Mouse (Mus musculus) fat pad, adult 2 months (tissue): Measurements from ENCODE around the gene Pus3.
"Not testable (repeated sequence)": the region's sequence is repeated elsewhere in the genome, so short reads cannot be mapped to it uniquely, and the experiment has no call there.

Experiments
- DNase-seq: peaks from one replicate; pipeline ENCODE4 v3.0.0-alpha.2; 2011; ENCODE audit warnings: low read depth, low spot score; ENCODE audit errors: extremely low read depth

Gene Pus3

DNA sequence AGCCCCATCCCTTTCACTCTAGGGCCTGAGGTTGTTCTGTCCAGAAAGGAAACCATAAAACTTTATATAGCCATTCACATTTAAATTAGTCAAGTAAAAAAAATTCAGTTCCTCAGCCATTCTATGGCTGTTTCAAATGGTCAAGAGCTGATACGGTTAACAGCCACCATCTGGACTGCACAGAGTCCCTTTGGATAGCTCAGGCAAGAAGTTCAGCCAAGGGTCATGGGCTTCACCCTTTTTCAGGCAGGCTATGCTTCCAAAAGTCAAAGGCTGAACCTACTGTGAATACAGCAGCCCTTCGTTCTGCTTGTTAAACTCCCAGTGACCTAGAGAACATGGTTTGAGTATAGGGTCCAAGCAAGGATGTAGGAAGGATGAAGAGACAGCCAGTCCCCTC is 13.7 kb upstream of the Pus3 start:
- DNase-seq = no peak

DNA sequence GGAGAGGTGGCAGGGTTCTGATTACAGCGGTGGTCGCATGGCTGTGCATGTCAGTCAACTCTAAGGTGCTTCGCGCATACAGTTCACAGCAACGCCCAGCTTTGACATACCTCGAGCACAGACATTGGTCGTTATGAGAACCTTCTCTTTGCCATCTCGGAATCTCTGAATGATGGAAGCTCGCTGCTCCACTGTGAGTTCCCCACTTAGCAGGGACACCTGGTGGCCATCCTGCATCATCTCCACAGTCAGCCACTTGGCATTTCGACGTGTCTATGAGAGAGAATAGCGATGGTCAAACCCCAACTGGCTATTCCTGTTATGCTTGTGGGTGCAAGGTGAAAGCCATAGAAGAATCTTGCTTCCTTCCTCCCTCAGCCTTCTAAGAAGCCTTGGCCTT is 12.7 kb upstream of the Pus3 start:
- DNase-seq = no peak

DNA sequence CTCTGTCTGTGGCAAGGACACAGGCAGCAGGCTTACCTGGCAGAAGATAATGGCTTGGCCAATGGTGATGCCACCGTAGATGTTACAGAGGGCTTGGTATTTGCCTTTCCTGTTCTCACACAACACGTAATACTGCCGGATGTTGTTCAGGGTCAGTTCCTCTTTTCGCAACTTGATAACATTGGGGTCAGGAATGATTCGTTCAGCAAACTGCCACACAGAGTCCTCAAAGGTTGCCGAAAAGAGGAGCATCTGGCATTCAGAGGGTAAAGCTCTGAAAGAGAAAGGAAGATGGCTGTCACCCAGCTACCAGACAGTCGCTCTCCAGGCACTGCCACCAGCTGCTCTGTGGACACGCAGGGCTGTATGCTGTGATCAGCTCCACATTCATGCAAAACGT is 11.7 kb upstream of the Pus3 start:
- DNase-seq = no peak

DNA sequence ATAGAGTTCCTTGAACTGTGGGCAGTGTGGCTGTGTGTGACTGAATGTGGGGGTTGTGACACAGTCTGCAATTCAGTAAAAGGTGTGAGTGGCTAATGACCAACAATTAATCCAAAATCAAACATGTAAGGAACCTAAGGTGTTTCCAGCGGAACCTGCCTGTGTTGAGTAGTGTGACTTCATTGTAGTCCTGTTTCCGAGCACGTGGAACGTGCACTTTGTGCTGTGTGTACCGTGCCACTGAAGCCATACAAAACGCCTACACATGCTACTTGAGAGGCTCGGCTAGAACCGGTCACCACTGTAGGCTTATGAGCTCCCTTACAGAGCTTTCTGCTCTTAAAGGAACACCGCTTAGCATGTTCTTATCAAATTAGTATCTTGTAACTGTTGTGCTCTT is 9.9 kb upstream of the Pus3 start:
- no peak for DNase-seq

DNA sequence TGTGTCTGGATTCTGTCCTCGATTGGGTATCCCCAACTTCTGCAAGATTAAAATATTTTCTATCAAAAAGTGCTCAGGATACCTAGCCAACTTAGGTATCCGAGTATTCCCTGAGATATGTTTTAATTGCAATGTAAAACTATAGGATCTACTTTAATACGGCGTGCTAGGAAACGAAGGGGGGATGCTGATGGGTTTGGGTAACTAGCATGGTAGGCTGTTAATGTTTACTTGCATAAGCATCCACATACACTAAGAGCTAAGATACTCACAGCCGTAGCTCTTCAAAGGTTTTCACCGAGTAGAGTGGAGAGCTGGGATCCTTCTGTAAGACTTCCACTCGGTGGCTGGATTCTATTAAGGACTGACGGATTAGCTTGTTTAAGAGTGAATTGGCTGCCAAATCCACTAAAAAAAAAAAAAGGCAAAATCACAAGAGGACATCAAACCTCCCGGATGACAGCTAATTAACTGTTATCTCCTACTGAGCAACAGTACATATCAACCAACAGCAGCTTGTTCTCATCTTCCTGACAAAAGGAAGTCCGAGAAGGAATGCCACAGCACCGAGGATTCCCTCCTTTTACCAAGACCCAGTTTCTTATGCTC is 1.8 kb upstream of the Pus3 start:
- DNase-seq = no peak

DNA sequence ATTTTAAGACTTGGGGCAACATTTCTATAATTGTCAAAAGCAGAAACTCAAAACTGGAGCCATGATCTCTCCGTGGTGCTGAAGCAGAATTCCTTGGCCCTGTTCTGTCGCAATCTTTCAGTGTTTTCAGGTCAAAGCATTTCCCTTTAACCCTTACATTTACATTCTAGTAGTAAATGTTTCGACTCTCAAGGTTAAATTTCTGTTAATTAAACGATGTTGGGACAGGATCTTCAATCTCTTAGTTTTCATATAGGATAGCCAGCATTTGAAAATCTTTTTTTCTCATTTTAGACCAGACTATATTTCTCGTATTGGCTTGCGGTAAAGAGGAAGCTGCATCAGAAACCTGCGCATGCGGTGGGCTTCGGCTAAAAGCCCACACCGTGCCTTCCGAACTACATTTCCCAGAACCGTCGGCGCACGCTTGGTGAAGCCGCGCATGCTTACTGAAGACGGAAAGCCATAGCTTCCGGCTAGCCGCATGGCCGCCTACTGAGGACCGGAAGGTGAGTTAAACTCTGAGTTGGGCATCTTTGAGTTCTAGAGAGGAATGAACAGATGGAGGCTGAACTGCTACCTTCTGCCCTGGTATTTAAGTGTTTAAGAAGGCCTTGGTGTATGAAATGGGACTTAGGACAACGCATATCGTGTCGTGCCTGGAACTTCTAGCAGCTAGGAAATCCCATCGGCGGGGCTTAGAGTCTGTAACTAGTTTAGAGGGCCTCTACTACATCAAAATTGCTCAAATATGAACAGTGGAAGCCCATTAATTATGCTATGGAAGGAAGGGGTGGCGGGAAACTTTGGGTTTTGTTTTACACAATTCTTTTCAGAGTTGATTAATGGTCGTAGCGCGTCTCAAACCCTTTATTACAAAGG is 855 bp downstream of the Pus3 start:
- no peak for DNase-seq

DNA sequence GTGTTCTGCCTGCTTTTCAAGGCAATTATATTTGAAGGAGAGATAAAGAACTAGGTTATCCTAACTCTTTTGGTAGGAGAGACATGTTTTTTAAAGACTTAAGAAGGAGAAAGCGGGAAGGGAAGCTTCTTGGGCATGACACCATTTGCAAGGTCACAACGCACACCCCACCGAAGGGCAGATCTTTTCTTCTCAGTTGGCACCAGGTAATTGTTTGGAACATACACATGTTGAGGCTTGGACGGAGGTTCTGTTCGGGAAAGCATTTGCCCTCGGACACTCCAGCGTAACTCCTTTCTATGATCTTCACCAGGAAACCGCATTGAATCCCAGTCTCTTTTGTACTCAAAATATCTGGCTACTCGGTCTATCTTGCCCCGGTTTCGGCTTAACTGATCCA is 2.7 kb downstream of the Pus3 start:
- no peak for DNase-seq

DNA sequence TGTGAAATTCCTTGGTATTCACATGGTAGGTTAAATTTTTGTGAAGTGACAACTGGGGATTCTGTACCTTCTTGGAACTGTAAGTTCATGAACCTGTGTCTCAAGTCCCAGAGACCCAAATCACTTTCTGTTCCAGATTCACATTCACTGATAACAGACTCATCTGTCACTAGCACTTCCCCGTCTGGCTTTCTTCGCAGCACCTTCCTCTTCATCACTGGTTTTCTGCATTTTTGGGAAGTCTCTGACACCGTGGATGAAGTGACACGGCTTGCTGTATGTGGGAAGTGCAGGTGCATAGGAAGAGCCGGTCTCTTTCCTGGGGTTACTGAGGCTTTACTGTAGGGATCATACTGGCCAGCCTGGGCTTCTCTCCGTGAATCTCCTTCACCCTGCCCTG is 3.2 kb downstream of the Pus3 start:
- DNase-seq = no peak

DNA sequence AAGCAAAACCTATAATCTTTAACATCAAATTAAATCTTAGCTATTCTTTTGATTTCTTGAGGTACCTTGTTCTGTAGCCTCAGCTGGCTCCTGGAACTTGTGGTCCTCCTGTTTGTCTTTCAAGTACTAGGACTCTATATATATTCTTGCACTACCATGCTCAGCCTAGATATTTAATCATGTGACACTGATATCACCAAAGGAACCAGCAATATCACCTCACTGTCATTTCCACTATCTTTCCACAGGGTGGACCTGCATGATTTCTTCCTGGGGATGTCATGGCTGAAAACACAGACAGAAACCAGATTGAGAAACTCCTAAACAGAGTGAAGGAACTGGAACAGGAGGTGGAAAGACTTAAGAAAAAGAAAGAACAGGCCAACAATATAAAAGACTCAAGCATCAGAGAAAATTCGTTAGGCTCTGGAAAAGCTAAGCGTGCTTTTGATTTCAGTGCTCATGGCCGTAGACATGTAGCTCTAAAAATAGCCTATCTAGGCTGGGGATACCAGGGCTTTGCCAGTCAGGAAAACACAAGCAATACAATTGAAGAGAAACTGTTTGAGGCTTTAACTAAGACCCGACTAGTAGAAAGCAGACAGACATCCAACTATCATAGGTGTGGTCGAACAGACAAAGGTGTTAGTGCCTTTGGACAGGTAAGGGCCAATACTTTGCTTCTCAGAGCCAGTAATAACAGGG is 6.3 kb downstream of the Pus3 start:
- DNase-seq = no peak

DNA sequence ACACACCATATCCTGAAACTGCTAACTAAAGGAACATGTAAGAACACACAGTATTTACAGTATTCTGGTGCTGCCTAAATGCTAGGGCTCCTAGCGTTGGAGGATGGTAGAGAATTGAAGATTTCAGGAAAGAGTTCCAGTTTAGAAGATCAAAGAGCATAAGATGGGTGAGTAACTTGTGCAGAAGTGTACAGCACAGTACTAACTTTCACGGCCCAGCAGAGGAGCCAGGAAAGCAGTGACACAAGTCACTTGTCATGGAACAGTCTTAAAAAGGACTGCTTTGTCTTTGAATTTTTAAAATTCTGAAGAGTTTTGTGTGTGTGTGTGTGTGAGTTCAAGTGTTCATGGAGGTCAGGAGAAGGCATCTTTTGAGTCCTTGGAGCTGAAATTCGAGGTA is 9.6 kb downstream of the Pus3 start:
- DNase-seq = no peak

DNA sequence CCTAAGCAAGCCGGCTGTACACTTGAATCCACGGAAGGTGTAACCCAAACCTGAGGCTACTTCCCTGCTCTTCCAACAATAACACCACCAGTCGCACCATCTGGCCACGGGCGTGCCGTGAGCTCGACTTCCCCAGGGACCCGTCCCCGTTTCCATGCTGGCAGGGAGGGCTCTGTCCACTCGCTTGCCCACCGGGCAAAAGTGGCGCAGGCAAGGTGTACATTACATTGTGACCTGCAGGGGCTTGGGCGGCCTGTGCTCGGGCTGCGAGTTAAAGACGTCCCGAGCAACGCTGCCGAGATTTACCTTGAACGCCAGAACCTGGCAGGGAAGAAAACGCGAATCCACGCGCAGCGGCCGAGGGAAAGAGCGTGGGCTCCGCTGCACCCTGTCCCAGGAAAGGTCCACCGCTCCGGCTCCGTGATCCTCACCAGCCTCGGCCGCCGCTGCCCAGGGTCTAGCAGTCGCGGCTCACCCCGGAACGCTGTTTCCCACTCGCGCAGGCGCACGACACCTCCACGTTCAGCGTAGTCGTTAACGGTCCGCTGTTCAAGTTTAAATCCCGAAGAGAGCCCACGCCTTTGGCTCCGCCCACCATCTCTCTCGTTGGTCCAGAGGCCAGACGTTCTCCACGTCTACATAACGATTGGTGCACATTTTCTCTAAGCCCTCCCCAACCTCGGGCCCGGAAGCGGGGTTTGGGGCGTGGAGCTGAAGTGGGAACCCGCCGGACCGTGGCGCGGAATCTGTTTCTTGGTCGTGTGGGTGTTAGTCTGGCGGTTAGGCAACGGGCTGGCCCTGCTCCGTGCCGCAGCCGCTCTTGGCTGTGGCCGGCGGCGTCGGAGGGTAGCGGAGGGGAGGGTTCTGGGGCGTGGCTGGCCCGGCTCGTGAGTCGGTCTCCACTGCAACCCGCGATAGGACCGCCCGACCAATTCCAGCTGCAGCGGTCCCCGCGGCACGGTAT is 11.5 kb downstream of the Pus3 start, which contains the start of the genes Pate2 and Hyls1:
Gene Pate2, plus strand, starts transcription at position 714 of the 964 bp plus-strand sequence.
Gene Hyls1, minus strand, starts transcription at position 828 of the 964 bp plus-strand sequence.
- peak; percentile 74 for DNase-seq

DNA sequence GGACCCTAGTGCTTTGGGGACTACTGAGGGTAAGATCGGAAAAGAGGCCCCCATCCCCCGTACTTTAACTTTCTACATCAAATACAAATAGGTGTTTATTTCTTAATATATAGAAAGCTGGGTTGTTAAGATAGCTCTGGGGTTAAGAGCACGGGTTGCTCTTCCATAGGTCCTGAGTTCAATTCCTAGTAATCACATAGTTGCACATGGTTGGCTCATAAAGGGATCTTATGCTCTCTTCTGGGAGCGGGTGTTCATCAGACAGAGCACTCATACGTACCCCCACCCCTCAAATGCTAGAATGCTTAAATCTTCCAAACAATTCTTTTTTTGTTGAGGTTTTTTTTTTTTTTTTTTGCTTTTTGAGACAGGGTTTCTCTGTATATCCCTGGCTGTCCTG is 12.3 kb downstream of the Pus3 start:
- no peak for DNase-seq

DNA sequence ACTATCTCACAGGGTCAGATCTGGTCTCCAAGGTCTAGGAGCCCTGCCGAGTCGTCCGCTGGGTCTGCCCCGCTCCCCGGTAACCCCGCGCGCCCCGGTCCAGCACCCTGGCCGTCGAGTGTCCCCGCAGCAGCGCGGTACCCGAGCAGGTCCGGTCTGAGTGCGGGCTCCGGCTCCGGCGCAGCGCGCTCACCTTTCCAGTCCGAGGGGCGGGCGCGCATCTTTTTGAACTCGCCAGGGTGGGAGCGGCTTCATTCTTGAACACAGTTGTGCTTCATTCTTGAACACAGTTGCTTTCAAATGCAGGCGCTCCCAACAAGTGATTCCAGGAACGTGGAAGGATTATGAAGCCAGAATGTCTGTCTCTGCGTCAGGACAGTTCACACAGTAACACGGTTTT is 16.0 kb downstream of the Pus3 start:
- no peak for DNase-seq

DNA sequence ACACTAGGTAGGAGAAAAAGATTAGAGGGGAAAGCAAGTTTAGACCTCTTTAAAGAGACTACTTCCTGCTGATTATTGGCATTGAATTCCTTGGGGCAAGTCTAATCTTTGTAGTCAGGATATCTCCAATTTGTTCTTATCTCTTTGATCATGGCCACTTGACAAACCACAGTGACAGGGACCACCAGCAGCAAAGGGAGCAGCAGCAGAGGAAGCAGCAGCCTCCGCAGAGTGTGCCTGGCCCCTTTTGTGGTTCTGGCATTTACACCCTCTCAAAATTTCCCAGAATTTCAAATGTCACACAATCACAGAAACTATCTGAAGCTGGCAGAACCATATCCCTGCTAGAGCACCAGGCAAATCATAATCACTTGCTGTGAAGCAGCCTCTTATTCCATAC is 29.3 kb downstream of the Pus3 start:
- no peak for DNase-seq

DNA sequence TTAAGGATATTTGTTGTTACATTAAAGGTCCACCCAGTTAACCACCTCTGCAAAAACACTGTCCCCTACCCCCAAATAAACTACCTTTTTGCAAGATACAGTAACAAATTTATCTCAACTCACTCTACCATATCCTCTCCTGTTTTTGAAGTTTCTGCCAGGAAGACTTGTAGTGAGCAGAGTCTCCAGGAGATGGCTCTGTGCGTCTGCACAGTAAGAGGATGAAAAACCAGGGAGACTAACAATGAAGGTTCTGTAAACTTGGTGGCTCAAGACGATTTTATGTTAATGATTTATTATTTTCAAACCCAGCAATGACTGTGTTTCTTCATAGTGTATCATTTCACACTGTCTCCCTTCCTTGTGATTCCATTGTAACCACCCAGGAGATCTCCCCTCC is 34.5 kb downstream of the Pus3 start:
- no peak for DNase-seq

DNA sequence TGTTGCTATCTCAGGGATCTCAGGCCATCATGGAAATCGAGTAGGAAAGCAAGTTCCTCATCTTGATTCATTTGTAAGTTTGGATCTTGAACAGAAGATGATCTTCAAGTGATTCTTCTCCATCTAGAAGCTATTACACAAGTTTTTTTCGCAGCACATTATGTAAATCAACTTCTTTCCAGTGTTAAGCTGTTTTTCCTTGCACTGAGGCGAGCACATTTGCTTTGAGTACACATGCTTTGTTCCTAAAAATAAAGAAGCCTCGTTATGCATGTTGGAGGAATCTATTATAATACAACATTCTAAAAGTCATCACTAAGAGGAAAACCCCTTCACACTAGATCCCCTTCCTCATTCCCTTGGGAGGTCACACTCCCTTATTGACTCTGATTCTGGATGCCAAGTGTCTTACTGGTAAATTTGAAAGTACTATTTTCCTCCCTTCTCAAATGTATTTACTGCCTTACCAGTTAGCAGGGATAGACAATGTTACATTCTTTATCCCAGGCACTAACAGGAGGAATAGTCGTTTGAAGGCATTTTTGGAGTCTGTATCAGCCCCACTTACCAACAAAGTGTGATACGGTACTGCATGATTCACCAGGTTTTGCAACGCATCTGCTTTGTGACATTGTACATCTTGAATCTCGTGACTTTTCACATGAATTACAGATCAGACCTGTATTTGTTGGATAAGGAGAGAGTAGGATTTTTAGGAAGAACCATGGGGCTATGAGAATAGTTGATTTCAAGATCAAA is 49.4 kb downstream of the Pus3 start:
- no peak for DNase-seq

DNA sequence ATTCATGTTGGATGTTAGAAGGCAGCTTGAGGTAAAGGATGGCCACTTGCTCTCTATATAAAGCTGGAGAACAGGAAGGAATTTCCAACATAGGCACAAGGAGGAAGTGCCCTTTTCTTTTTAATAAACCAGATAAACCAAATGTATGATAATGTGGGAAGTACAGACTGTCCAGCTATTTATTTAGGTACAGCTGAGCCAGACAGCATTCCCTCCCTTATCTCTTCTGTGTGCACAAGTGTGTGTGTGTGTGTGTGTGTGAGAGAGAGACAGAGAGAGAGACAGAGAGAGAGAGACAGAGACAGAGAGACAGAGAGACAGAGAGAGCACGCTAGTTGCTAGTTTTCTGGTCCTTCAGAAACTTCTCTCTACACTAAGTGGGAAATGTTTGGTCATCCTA is 53.4 kb downstream of the Pus3 start, which contains the start of gene Pate4:
Gene Pate4, minus strand, starts transcription at position 101 of the 400 bp plus-strand sequence.
- DNase-seq = no peak

DNA sequence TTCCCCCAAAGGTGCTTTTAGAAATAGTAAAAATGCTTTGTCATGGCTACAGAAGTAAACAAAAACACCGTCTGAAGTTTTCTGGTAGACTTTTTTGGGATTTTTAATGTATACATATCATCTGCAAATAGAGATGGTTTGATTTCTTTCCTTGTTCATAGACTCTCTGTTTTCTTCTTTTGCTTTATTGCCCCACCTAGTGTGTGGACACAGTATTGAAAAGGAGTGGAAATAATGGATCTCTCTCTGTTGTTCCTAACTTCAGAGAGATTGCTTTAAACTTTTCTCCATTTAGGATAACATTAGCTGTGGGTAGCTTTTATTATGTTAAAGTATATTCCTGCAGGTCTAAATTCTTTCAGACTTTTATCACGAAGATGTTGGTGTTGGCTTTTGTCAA is 55.6 kb downstream of the Pus3 start:
- DNase-seq = no peak

DNA sequence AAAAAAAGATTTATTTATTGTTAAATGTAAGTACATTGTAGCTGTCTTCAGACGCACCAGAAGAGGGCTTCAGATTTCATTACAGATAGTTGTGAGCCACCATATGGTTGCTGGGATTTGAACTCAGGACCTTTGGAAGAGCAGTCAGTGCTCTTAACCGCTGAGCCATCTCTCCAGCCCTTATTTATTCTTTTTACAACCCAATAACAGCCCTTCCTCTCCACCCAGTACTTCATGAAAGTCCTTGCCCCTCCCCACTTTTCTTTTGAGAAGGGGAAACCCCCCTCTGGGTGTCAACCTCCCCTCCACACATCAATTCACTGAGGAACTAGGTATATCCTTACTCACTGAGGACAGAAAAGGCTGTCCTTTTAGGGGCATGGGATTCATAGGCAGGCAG is 58.4 kb downstream of the Pus3 start:
- not testable (repeated sequence) for DNase-seq
